8 mouse cellular contexts compared by ENCODE assay signal in genomic region chr2:119800876-119801846, GRCm38 (mm10). TPM values are rescaled to one million over a fixed set of nuclear protein-coding genes. Genes with fewer than 3 reads are reported as not detected.
DNase-seq lines count a peak whose midpoint lies in the region; ATAC-seq lines count a peak whose summit lies in the region.

No protein-coding gene starts in this region.

- peak; percentile 61 to 77 for DNase-seq in left cerebral cortex, adult 18-20 months (ENCODE audit: low spot score in 2 of 2)
- DNase-seq in left cerebral cortex, postnatal 10 days (ENCODE audit: extremely low spot score in 1 of 2, low spot score in 2 of 2), result no peak
- DNase-seq in cerebellum, postnatal 14 days, result peak; percentile 63 to 70
- no peak for DNase-seq in adrenal gland, adult 8-10 months
- DNase-seq in kidney, adult 9 months, result no peak

- peaks cover 40% of the 10 kb centered on the region for H3K27me3 ChIP-seq in hindbrain, embryonic 13.5 days

- intact Hi-C loops in left cerebral cortex, postnatal 10 days (cut with DNase I), result no loop called here

- H3K9ac ChIP-seq in hindbrain, embryonic 13.5 days, result peak overlapping the region; percentile 93

- ATAC-seq in hindbrain, embryonic 13.5 days (ENCODE audit: low FRiP score), result no peak
- ATAC-seq in monocyte, adult 5-6 weeks (replicated peaks; ENCODE audit: insufficient number of reproducible peaks, low FRiP score, low TSS enrichment, poor library complexity, severe bottlenecking), result 0 out of 2 replicates have a peak, but pooled peaks have one; percentile 8
- ATAC-seq in inflammation-experienced regulatory T-cells, adult 6 months, result no peak

- H3K4me2 ChIP-seq in hindbrain, embryonic 13.5 days, result peak overlapping the region; percentile 96

- H3K27ac ChIP-seq in hindbrain, embryonic 13.5 days, result no peak overlapping the region

- peaks cover 7% of the 10 kb centered on the region; the same call in 1 of the 2 replicates for H3K36me3 ChIP-seq in hindbrain, embryonic 13.5 days

- WGBS in hindbrain, embryonic 13.5 days, result 53% methylated on average over 15 of the region's 15 CpGs

- H3K4me1 ChIP-seq in hindbrain, embryonic 13.5 days (replicated peaks), result peaks cover 70% of the 10 kb centered on the region

- no peaks in the 10 kb centered on the region for H3K9me3 ChIP-seq in hindbrain, embryonic 13.5 days

- peak overlapping the region; percentile 80 for H3K4me3 ChIP-seq in hindbrain, embryonic 13.5 days

RNA-seq across cellular contexts. Expression of gene Tyro3, which starts 3.6 kb away (rescaled TPM):
- total RNA-seq in left cerebral cortex, adult 18-20 months (2021), result 100 to 1,000 TPM; 192 to 195 TPM
- 10 to 100 TPM; 73.3 to 74.1 TPM for total RNA-seq in left cerebral cortex, postnatal 10 days (2021)
- 19.4 and 20.0 TPM in 2 replicates for polyA plus RNA-seq in hindbrain, embryonic 13.5 days (2015; fragmentation: Nextera tagmentation; extraction: Ambion mirVana)
- total RNA-seq in monocyte, adult 5-6 weeks (2017), result 0.67 to 1.9 TPM in 2 of 3 replicates, not detected in the other
- 1 to 10 TPM; 3.9 to 5.2 (median 4.4) TPM for total RNA-seq in adrenal gland, adult 8-10 months (2022)
- 1 to 10 TPM; 1.5 to 2.1 (median 1.6) TPM for polyA plus RNA-seq in inflammation-experienced regulatory T-cells, adult 6 months (2017; shearing (Covaris generic))

RNA-seq across cellular contexts. Expression of gene Rpap1, which starts 13.8 kb away (rescaled TPM):
- 10 to 100 TPM; 17.8 to 20.5 TPM for total RNA-seq in left cerebral cortex, adult 18-20 months (2021)
- total RNA-seq in left cerebral cortex, postnatal 10 days (2021), result 10 to 100 TPM; 15.9 to 17.1 TPM
- polyA plus RNA-seq in hindbrain, embryonic 13.5 days (2015; fragmentation: Nextera tagmentation; extraction: Ambion mirVana), result 22.2 and 22.6 TPM in 2 replicates
- 5.3 to 13.1 TPM (median 8.3 TPM) in 3 replicates for total RNA-seq in monocyte, adult 5-6 weeks (2017)
- 10 to 100 TPM; 18.2 to 30.2 (median 22.7) TPM for total RNA-seq in adrenal gland, adult 8-10 months (2022)
- polyA plus RNA-seq in inflammation-experienced regulatory T-cells, adult 6 months (2017; shearing (Covaris generic)), result 10 to 100 TPM; 13.7 to 20.3 (median 14.9) TPM

RNA-seq across cellular contexts. Expression of gene Ltk, which starts 40.9 kb away (rescaled TPM):
- 10 to 100 TPM; 21.4 to 22.9 TPM for total RNA-seq in left cerebral cortex, adult 18-20 months (2021)
- total RNA-seq in left cerebral cortex, postnatal 10 days (2021), result 1 to 10 TPM; 5.9 to 7.1 TPM
- 0.91 and 1.4 TPM in 2 replicates for polyA plus RNA-seq in hindbrain, embryonic 13.5 days (2015; fragmentation: Nextera tagmentation; extraction: Ambion mirVana)
- 0.21 to 0.87 TPM in 2 of 3 replicates, not detected in the other for total RNA-seq in monocyte, adult 5-6 weeks (2017)
- total RNA-seq in adrenal gland, adult 8-10 months (2022), result 1 to 10 TPM in 3 of 4 experiments, under 1 TPM in 1; 0.78 to 2.3 (median 1.6) TPM
- under 1 TPM in 1 of 3 experiments, not detected in 2; 0.15 TPM for polyA plus RNA-seq in inflammation-experienced regulatory T-cells, adult 6 months (2017; shearing (Covaris generic))

RNA-seq across cellular contexts. Expression of gene Itpka, which starts 59.0 kb away (rescaled TPM):
- 100 to 1,000 TPM; 179 to 201 TPM for total RNA-seq in left cerebral cortex, adult 18-20 months (2021)
- total RNA-seq in left cerebral cortex, postnatal 10 days (2021), result 10 to 100 TPM; 95.0 to 97.9 TPM
- polyA plus RNA-seq in hindbrain, embryonic 13.5 days (2015; fragmentation: Nextera tagmentation; extraction: Ambion mirVana), result 0.17 and 0.21 TPM in 2 replicates
- 0.32 TPM in 1 of 3 replicates, not detected in the others for total RNA-seq in monocyte, adult 5-6 weeks (2017)
- total RNA-seq in adrenal gland, adult 8-10 months (2022), result 1 to 10 TPM; 1.5 to 2.0 (median 1.8) TPM
- under 1 TPM in 2 of 3 experiments, not detected in 1; 0.32 to 0.39 TPM for polyA plus RNA-seq in inflammation-experienced regulatory T-cells, adult 6 months (2017; shearing (Covaris generic))

Comparison
In these comparisons a context has a peak if more than half of its experiments do, and no peak if none do; other contexts are left out.
1. DNase-seq: peak in left cerebral cortex, adult 18-20 months (2 of 2) and cerebellum, postnatal 14 days (2 of 2); none in left cerebral cortex, postnatal 10 days (0 of 2), adrenal gland, adult 8-10 months (single experiment) and kidney, adult 9 months (single experiment).
2. RNA of gene Tyro3, which starts 3.6 kb away (total RNA-seq): 192 to 195 TPM in left cerebral cortex, adult 18-20 months and 73.3 to 74.1 TPM in left cerebral cortex, postnatal 10 days; 3.9 to 5.2 TPM in adrenal gland, adult 8-10 months and 0.67 to 1.9 TPM in monocyte, adult 5-6 weeks; every median in the first group is over 10 times any median in the second.